ENCODE assay signal across 11 mouse cellular contexts in genomic region chr2:17811943-17812670, GRCm38 (mm10).
DNase-seq lines count a peak whose midpoint lies in the region; ATAC-seq and TF ChIP-seq lines count a peak whose summit lies in the region.
"Had no signal": no experiment of that assay in that cellular context is flagged by ENCODE, and none has a peak within 500 bp of the region (broad histone marks: within the 10 kb centered on the region; RNA-seq: fewer than 3 reads in every experiment).

No protein-coding gene starts in this region.

- no peak for ATAC-seq in midbrain, embryonic 15.5 days (replicated peaks)
- ATAC-seq in intestine, embryonic 16.5 days = peak; percentile 92
- no peak for ATAC-seq in midbrain, embryonic 14.5 days (ENCODE audit: low FRiP score, low TSS enrichment)
- ATAC-seq: Patski had no signal

- H3K36me3 ChIP-seq in kidney, adult 2 months (ENCODE audit: control insufficient read depth, insufficient read depth, low read length) = no peaks in the 10 kb centered on the region
- no peaks in the 10 kb centered on the region for H3K36me3 ChIP-seq in midbrain, embryonic 10.5 days
- no peaks in the 10 kb centered on the region for H3K36me3 ChIP-seq in midbrain, embryonic 15.5 days (replicated peaks)
- no peaks in the 10 kb centered on the region for H3K36me3 ChIP-seq in intestine, embryonic 16.5 days (ENCODE audit: control insufficient read depth, insufficient read depth, low read length)
- no peaks in the 10 kb centered on the region for H3K36me3 ChIP-seq in midbrain, embryonic 14.5 days (ENCODE audit: control insufficient read depth, insufficient read depth, low read length)
- H3K36me3 ChIP-seq: embryonic facial prominence, embryonic 13.5 days had no signal

- no peaks in the 10 kb centered on the region for H3K27me3 ChIP-seq in kidney, adult 2 months (replicated peaks; ENCODE audit: control insufficient read depth, insufficient read depth, low read length)
- no peaks in the 10 kb centered on the region; the same call in 1 of the 2 replicates for H3K27me3 ChIP-seq in midbrain, embryonic 10.5 days (ENCODE audit: low read depth, poor library complexity, severe bottlenecking)
- no peaks in the 10 kb centered on the region for H3K27me3 ChIP-seq in midbrain, embryonic 15.5 days (replicated peaks)
- H3K27me3 ChIP-seq in intestine, embryonic 16.5 days (replicated peaks; ENCODE audit: control insufficient read depth, insufficient read depth, low read length) = no peaks in the 10 kb centered on the region
- H3K27me3 ChIP-seq in midbrain, embryonic 14.5 days (ENCODE audit: control insufficient read depth, insufficient read depth, low read length) = no peaks in the 10 kb centered on the region
- H3K27me3 ChIP-seq: embryonic facial prominence, embryonic 13.5 days; Patski had no signal

- no peaks in the 10 kb centered on the region for H3K4me1 ChIP-seq in kidney, adult 2 months (ENCODE audit: control insufficient read depth, insufficient read depth, low read length)
- peaks cover 19% of the 10 kb centered on the region for H3K4me1 ChIP-seq in midbrain, embryonic 10.5 days
- no peaks in the 10 kb centered on the region for H3K4me1 ChIP-seq in midbrain, embryonic 15.5 days
- peaks cover 6% of the 10 kb centered on the region for H3K4me1 ChIP-seq in intestine, embryonic 16.5 days (ENCODE audit: control insufficient read depth, insufficient read depth, low read length)
- H3K4me1 ChIP-seq in midbrain, embryonic 14.5 days (ENCODE audit: control insufficient read depth, insufficient read depth, low read length) = no peaks in the 10 kb centered on the region
- H3K4me1 ChIP-seq: embryonic facial prominence, embryonic 13.5 days had no signal

- no peak overlapping the region for H3K4me2 ChIP-seq in midbrain, embryonic 15.5 days
- H3K4me2 ChIP-seq in intestine, embryonic 16.5 days (ENCODE audit: low read depth, low read length) = no peak overlapping the region
- H3K4me2 ChIP-seq in midbrain, embryonic 14.5 days (ENCODE audit: low read length) = no peak overlapping the region
- H3K4me2 ChIP-seq: embryonic facial prominence, embryonic 13.5 days had no signal

- DNase-seq in kidney, adult 2 months = peak; percentile 3
- DNase-seq in kidney, adult 9 months = no peak
- DNase-seq in midbrain, embryonic 10.5 days (ENCODE audit: low spot score) = peak; percentile 44
- DNase-seq in urinary bladder, postnatal 36 days (ENCODE audit: low spot score in 2 of 2) = no peak
- no peak for DNase-seq in midbrain, embryonic 14.5 days
- DNase-seq: adrenal gland, postnatal 25 days; cerebellum, adult 11-12 months had no signal

- no peak for TF ChIP-seq CTCF in kidney, adult 2 months (conservative IDR thresholded peaks at IDR 0.05; ENCODE audit: insufficient read depth, insufficient read length, low read depth, low read length)

- H3K9ac ChIP-seq in midbrain, embryonic 15.5 days = no peak overlapping the region
- no peak overlapping the region for H3K9ac ChIP-seq in intestine, embryonic 16.5 days (ENCODE audit: low read depth, low read length)
- H3K9ac ChIP-seq in midbrain, embryonic 14.5 days (replicated peaks; ENCODE audit: low read length) = no peak overlapping the region
- H3K9ac ChIP-seq: embryonic facial prominence, embryonic 13.5 days had no signal

- no peak for TF ChIP-seq POLR2A in kidney, adult 2 months (IDR thresholded peaks at IDR 0.05; ENCODE audit: low read depth, low read length)

- H3K27ac ChIP-seq in kidney, adult 2 months (ENCODE audit: insufficient read depth, low read depth, low read length) = no peak overlapping the region
- peak overlapping the region; percentile 28 for H3K27ac ChIP-seq in midbrain, embryonic 10.5 days (replicated peaks)
- H3K27ac ChIP-seq in midbrain, embryonic 15.5 days = no peak overlapping the region
- peak overlapping the region; percentile 15; the same call in 1 of the 2 replicates for H3K27ac ChIP-seq in intestine, embryonic 16.5 days (ENCODE audit: low read length)
- no peak overlapping the region for H3K27ac ChIP-seq in midbrain, embryonic 14.5 days (replicated peaks; ENCODE audit: low read depth, low read length)
- H3K27ac ChIP-seq: embryonic facial prominence, embryonic 13.5 days had no signal

- no peak overlapping the region for H3K4me3 ChIP-seq in kidney, adult 2 months (ENCODE audit: insufficient read depth, low read depth, low read length)
- no peak overlapping the region for H3K4me3 ChIP-seq in midbrain, embryonic 10.5 days
- H3K4me3 ChIP-seq in midbrain, embryonic 15.5 days = no peak overlapping the region
- H3K4me3 ChIP-seq in intestine, embryonic 16.5 days (ENCODE audit: low read length) = no peak overlapping the region
- H3K4me3 ChIP-seq in midbrain, embryonic 14.5 days (replicated peaks; ENCODE audit: low read depth, low read length) = no peak overlapping the region
- H3K4me3 ChIP-seq: embryonic facial prominence, embryonic 13.5 days had no signal

- 32% methylated on average over 7 of the region's 7 CpGs for WGBS in kidney, adult 2 months
- WGBS in midbrain, embryonic 10.5 days = 15% methylated on average over 7 of the region's 7 CpGs
- 15% methylated on average over 7 of the region's 7 CpGs for WGBS in midbrain, embryonic 15.5 days
- WGBS in intestine, embryonic 16.5 days = 28% methylated on average over 7 of the region's 7 CpGs
- 12% methylated on average over 7 of the region's 7 CpGs for WGBS in midbrain, embryonic 14.5 days

- H3K9me3 ChIP-seq in midbrain, embryonic 10.5 days (replicated peaks) = no peaks in the 10 kb centered on the region
- no peaks in the 10 kb centered on the region for H3K9me3 ChIP-seq in midbrain, embryonic 15.5 days
- no peaks in the 10 kb centered on the region for H3K9me3 ChIP-seq in intestine, embryonic 16.5 days (ENCODE audit: control insufficient read depth, low read length)
- H3K9me3 ChIP-seq in midbrain, embryonic 14.5 days (ENCODE audit: control insufficient read depth, low read length) = no peaks in the 10 kb centered on the region
- H3K9me3 ChIP-seq: embryonic facial prominence, embryonic 13.5 days had no signal

Comparison
In these comparisons a context has a peak if more than half of its experiments do, and no peak if none do; other contexts are left out.
1. DNase-seq: peak in kidney, adult 2 months (single experiment) and midbrain, embryonic 10.5 days (single experiment); none in kidney, adult 9 months (single experiment), urinary bladder, postnatal 36 days (0 of 2) and midbrain, embryonic 14.5 days (single experiment).
2. H3K27ac ChIP-seq: peak in midbrain, embryonic 10.5 days (single experiment) and intestine, embryonic 16.5 days (single experiment); none in kidney, adult 2 months (single experiment), midbrain, embryonic 15.5 days (single experiment) and midbrain, embryonic 14.5 days (single experiment).